8 mouse cellular contexts compared by ENCODE assay signal in the genomic region with DNA sequence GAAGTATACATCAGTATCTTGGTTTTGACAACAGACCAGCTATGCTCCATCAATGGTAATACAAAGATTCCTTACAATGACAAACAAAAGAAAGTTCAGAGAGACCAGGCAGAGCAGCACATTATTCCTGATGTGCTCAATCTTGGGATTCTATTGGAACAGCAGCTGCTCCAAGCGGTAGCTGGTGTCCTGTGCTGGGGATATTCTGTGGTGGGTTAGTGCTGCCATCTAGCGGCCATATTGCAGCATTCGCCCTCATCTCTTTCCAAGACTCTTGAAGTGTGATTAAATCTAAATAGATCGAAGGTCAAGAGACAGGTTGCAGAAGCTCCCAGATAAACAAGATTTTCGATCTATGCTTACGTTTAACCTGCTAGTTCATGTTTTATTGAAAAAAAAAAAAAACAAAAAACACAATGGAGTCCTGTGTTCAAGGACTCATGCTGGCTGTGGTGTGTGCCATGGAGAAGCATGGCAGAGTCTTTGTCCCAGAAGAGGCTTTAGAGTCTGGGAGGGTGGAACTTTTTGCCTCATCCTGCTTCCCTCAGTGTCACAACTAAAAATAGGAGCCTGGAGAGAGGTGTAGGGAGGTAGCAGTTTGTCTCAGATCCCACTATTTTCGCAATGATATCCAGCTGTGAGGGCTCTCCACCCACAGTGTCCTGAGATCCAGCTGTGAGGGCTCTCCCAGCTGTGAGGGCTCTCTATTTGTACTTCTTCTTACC.
DNase-seq lines count a peak whose midpoint lies in the region; ATAC-seq and TF ChIP-seq lines count a peak whose summit lies in the region.

No protein-coding gene starts in this region.

- peaks cover 4% of the 10 kb centered on the region for H3K4me1 ChIP-seq in E14TG2a.4 (replicated peaks; ENCODE audit: low read depth, low read length)
- H3K4me1 ChIP-seq in embryonic facial prominence, embryonic 10.5 days, result peaks cover 5% of the 10 kb centered on the region; the same call in 1 of the 2 replicates
- H3K4me1 ChIP-seq in heart, embryonic 10.5 days, result no peaks in the 10 kb centered on the region
- H3K4me1 ChIP-seq in lung, embryonic 16.5 days (replicated peaks; ENCODE audit: control insufficient read depth, insufficient read depth, low read length), result no peaks in the 10 kb centered on the region

- H3K27me3 ChIP-seq in E14TG2a.4 (ENCODE audit: insufficient read depth, low read length), result no peaks in the 10 kb centered on the region
- H3K27me3 ChIP-seq in embryonic facial prominence, embryonic 10.5 days (replicated peaks; ENCODE audit: low read depth, poor library complexity, severe bottlenecking), result no peaks in the 10 kb centered on the region
- H3K27me3 ChIP-seq in heart, embryonic 10.5 days (ENCODE audit: insufficient read depth, poor library complexity, severe bottlenecking), result no peaks in the 10 kb centered on the region
- H3K27me3 ChIP-seq in lung, embryonic 16.5 days (ENCODE audit: control insufficient read depth, insufficient read depth, low read depth, low read length), result no peaks in the 10 kb centered on the region

- H3K4me3 ChIP-seq in E14TG2a.4 (replicated peaks; ENCODE audit: low read length), result no peak overlapping the region
- no peak overlapping the region for H3K4me3 ChIP-seq in embryonic facial prominence, embryonic 10.5 days
- H3K4me3 ChIP-seq in heart, embryonic 10.5 days, result no peak overlapping the region
- no peak overlapping the region for H3K4me3 ChIP-seq in lung, embryonic 16.5 days (ENCODE audit: low read length)

- no peak overlapping the region for H3K27ac ChIP-seq in embryonic facial prominence, embryonic 10.5 days (replicated peaks)
- no peak overlapping the region for H3K27ac ChIP-seq in heart, embryonic 10.5 days
- H3K27ac ChIP-seq in lung, embryonic 16.5 days (ENCODE audit: low read length), result no peak overlapping the region

- peak; percentile 81 for TF ChIP-seq CTCF in E14TG2a.4 (conservative IDR thresholded peaks at IDR 0.05; ENCODE audit: low read length)

- no peak overlapping the region for H3K9ac ChIP-seq in lung, embryonic 16.5 days (ENCODE audit: low read length)

- no peak overlapping the region for H3K4me2 ChIP-seq in lung, embryonic 16.5 days (ENCODE audit: low read depth, low read length)

- DNase-seq in adrenal gland, postnatal 25 days, result peak; percentile 47
- peak; percentile 81 for DNase-seq in embryonic facial prominence, embryonic 10.5 days (ENCODE audit: low spot score)
- peak; percentile 79 for DNase-seq in heart, embryonic 10.5 days (ENCODE audit: low spot score)
- peak; percentile 64 for DNase-seq in large intestine, adult 2 months (ENCODE audit: low read depth, low spot score)
- peak; percentile 15 for DNase-seq in ovary, postnatal 10 days (ENCODE audit: low spot score)
- peak; percentile 26 to 29 for DNase-seq in thymus, postnatal 36 days

- H3K9me3 ChIP-seq in E14TG2a.4 (ENCODE audit: low read length), result no peaks in the 10 kb centered on the region
- no peaks in the 10 kb centered on the region for H3K9me3 ChIP-seq in embryonic facial prominence, embryonic 10.5 days
- H3K9me3 ChIP-seq in heart, embryonic 10.5 days, result no peaks in the 10 kb centered on the region
- H3K9me3 ChIP-seq in lung, embryonic 16.5 days (ENCODE audit: control insufficient read depth, low read length), result no peaks in the 10 kb centered on the region

- 25% methylated on average over 7 of the region's 7 CpGs for WGBS in embryonic facial prominence, embryonic 10.5 days
- 15% methylated on average over 7 of the region's 7 CpGs for WGBS in heart, embryonic 10.5 days
- 10% methylated on average over 7 of the region's 7 CpGs for WGBS in large intestine, adult 2 months
- WGBS in lung, embryonic 16.5 days, result 11% methylated on average over 7 of the region's 7 CpGs

- H3K36me3 ChIP-seq in E14TG2a.4 (ENCODE audit: insufficient read depth, low read length), result no peaks in the 10 kb centered on the region
- H3K36me3 ChIP-seq in embryonic facial prominence, embryonic 10.5 days (replicated peaks), result no peaks in the 10 kb centered on the region
- H3K36me3 ChIP-seq in heart, embryonic 10.5 days, result no peaks in the 10 kb centered on the region
- H3K36me3 ChIP-seq in lung, embryonic 16.5 days (ENCODE audit: control insufficient read depth, insufficient read depth, low read length), result no peaks in the 10 kb centered on the region

- ATAC-seq in lung, embryonic 16.5 days (ENCODE audit: low read depth), result peak; percentile 61; the same call in 1 of the 2 replicates

Comparison
In these comparisons a context has a peak if more than half of its experiments do, and no peak if none do; other contexts are left out.
1. DNase-seq: peak in every context shown above with its lines; median percentile 81 in embryonic facial prominence, embryonic 10.5 days; 79 in heart, embryonic 10.5 days; 64 in large intestine, adult 2 months; 47 in adrenal gland, postnatal 25 days; 28 in thymus, postnatal 36 days; 15 in ovary, postnatal 10 days.